Mouse (Mus musculus): Measurements from ENCODE around the gene Tmem238l. TPM values are rescaled to one million over a fixed set of nuclear protein-coding genes. Genes with fewer than 3 reads are reported as not detected.

The Tmem238l gene
- total RNA-seq, 1 experiment: not detected

DNA sequence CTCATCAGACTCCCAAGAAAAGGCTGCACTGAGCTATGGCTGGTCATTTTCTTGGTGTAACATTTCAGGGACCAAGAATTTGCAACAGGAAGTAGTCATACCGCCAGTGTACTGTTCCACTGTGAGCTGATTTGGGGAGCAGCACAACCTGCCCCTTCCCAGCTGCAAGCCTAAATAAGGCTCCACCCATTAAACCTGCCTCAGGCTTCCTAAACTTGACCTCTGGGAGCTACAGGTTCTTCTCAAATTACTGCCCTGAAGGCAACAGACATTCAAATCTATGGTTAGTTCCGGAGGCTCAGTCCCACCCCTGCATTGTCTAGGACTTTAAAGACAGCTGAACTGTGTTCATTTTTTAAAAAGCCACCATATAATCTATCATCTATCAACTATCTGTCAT, 36.4 kb upstream of the Tmem238l start:
- H3K36me3 ChIP-seq (ENCODE audit: control insufficient read depth, insufficient read depth, low read length, poor library complexity, severe bottlenecking): no peaks in the 10 kb centered on the region
- in situ Hi-C loops (cut with MboI; ENCODE audit: low sequenced_read_pairs in 2 of 2, unreplicated experiment in 2 of 2): loop anchor here in 1 of 2 experiments (5.0 kb wide), 1 partner anchor 62 kb away; no protein-coding TSS in a partner anchor
- no peaks in the 10 kb centered on the region for H3K9me3 ChIP-seq (ENCODE audit: control insufficient read depth, insufficient read depth, low read depth, low read length)
- H3K9ac ChIP-seq (ENCODE audit: insufficient read depth, low read depth, low read length, poor library complexity, severe bottlenecking): no peak overlapping the region
- peak overlapping the region; percentile 61; the same call in 1 of the 2 replicates for H3K27ac ChIP-seq (ENCODE audit: insufficient read depth, low read depth, low read length, poor library complexity, severe bottlenecking)
- TF ChIP-seq HCFC1 (IDR thresholded peaks at IDR 0.05; ENCODE audit: borderline replicate concordance, insufficient read depth, low read length) (no peak), MAFK (IDR thresholded peaks at IDR 0.05; ENCODE audit: insufficient read depth, low read depth, low read length) (no peak), ZC3H11A (IDR thresholded peaks at IDR 0.05; ENCODE audit: borderline replicate concordance, low read depth, low read length) (no peak), ZNF384 (IDR thresholded peaks at IDR 0.05; ENCODE audit: low read depth, low read length) (no peak), CHD2 (IDR thresholded peaks at IDR 0.05; ENCODE audit: low read depth, low read length) (no peak)
- peak; percentile 66 for DNase-seq (ENCODE audit: low read depth, low spot score)
- H3K4me1 ChIP-seq (ENCODE audit: control insufficient read depth in 2 of 2, insufficient read depth in 2 of 2, low read length in 2 of 2, poor library complexity in 1 of 2): peaks cover 8 to 30% of the 10 kb centered on the region in 2 experiments
- no peak overlapping the region for H3K4me3 ChIP-seq (ENCODE audit: insufficient read depth in 1 of 2, low read depth in 1 of 2, low read length in 2 of 2, poor library complexity in 1 of 2, severe bottlenecking in 1 of 2)

DNA sequence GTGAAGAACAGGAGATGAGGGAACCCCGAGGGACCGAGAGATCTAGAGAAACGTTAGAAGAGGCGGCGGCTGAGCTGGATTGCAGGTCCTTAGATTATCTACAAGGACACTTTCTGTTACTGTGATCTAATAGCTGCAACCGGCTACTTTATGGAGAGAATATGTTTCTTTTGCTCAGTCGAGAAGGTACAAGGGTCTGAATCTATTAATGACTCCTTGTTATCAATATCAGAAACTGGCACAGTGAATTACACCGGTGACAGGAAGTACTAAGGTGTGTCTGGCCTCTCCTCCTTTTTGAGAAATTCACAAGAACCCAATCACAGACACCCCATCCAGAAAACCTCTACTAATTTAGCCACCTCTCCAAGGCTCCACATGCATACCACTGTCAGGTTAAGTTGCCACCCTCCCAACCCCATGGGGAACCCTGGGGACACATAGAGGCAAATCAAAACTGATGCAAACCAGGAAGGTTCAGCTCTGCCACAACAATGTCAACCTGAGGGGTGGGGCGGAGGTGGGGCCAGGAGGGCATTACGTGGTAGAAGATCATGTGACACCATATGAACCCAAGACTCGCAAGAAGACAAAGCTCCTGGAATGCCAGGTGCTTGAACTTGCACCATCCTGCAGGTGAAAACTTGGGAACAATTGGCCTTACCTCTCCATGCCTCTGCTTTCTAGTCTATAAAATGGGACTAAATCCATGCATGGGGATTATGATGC, 32.2 kb upstream of the Tmem238l start:
- Histone ChIP-seq H3K27ac (ENCODE audit: insufficient read depth, low read depth, low read length, poor library complexity, severe bottlenecking) (no peak overlapping the region), H3K9me3 (ENCODE audit: control insufficient read depth, insufficient read depth, low read depth, low read length) (no peaks in the 10 kb centered on the region), H3K4me3 (ENCODE audit: insufficient read depth in 1 of 2, low read depth in 1 of 2, low read length in 2 of 2, poor library complexity in 1 of 2, severe bottlenecking in 1 of 2) (no peak overlapping the region), H3K9ac (ENCODE audit: insufficient read depth, low read depth, low read length, poor library complexity, severe bottlenecking) (no peak overlapping the region), H3K36me3 (ENCODE audit: control insufficient read depth, insufficient read depth, low read length, poor library complexity, severe bottlenecking) (no peaks in the 10 kb centered on the region), H3K4me1 (ENCODE audit: control insufficient read depth in 2 of 2, insufficient read depth in 2 of 2, low read length in 2 of 2, poor library complexity in 1 of 2) (peaks cover 5 to 30% of the 10 kb centered on the region in 2 experiments)
- DNase-seq (ENCODE audit: low read depth, low spot score): no peak
- in situ Hi-C loops (cut with MboI; ENCODE audit: low sequenced_read_pairs in 2 of 2, unreplicated experiment in 2 of 2): loop anchor here in 1 of 2 experiments (5.0 kb wide), 1 partner anchor 58 kb away; no protein-coding TSS in a partner anchor
- TF ChIP-seq ZC3H11A (IDR thresholded peaks at IDR 0.05; ENCODE audit: borderline replicate concordance, low read depth, low read length) (no peak), ZNF384 (IDR thresholded peaks at IDR 0.05; ENCODE audit: low read depth, low read length) (no peak), MAFK (IDR thresholded peaks at IDR 0.05; ENCODE audit: insufficient read depth, low read depth, low read length) (no peak), HCFC1 (IDR thresholded peaks at IDR 0.05; ENCODE audit: borderline replicate concordance, insufficient read depth, low read length) (no peak), CHD2 (IDR thresholded peaks at IDR 0.05; ENCODE audit: low read depth, low read length) (no peak)

DNA sequence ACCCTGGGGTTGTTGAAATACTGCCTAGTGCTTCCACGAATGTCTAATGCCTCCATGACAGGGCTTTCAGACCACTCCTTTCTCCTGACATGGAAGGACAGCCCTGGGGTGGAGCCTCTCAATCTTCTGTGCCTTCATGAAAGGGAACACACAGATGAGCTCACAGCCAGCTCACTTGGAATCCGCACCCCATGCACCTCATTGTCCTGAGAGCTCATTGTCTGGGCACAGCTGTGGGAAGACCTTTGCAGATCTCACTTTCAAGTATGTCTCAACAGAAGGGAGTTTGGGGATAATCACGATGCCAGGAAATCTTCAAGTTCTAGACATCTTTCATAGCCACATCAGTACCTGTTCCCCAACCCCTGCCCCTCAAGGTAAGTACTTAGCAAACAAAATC, 28.1 kb upstream of the Tmem238l start:
- no peaks in the 10 kb centered on the region for H3K36me3 ChIP-seq (ENCODE audit: control insufficient read depth, insufficient read depth, low read length, poor library complexity, severe bottlenecking)
- TF ChIP-seq CHD2 (IDR thresholded peaks at IDR 0.05; ENCODE audit: low read depth, low read length) (no peak), MAFK (IDR thresholded peaks at IDR 0.05; ENCODE audit: insufficient read depth, low read depth, low read length) (no peak)
- H3K27ac ChIP-seq (ENCODE audit: insufficient read depth, low read depth, low read length, poor library complexity, severe bottlenecking): no peak overlapping the region
- H3K4me3 ChIP-seq (ENCODE audit: insufficient read depth in 1 of 2, low read depth in 1 of 2, low read length in 2 of 2, poor library complexity in 1 of 2, severe bottlenecking in 1 of 2): no peak overlapping the region
- in situ Hi-C loops (cut with MboI; ENCODE audit: low sequenced_read_pairs in 2 of 2, unreplicated experiment in 2 of 2): no loop called here
- peaks cover 11 to 23% of the 10 kb centered on the region in 2 experiments for H3K4me1 ChIP-seq (ENCODE audit: control insufficient read depth in 2 of 2, insufficient read depth in 2 of 2, low read length in 2 of 2, poor library complexity in 1 of 2)
- H3K9me3 ChIP-seq (ENCODE audit: control insufficient read depth, insufficient read depth, low read depth, low read length): no peaks in the 10 kb centered on the region
- DNase-seq (ENCODE audit: low read depth, low spot score): no peak
- H3K9ac ChIP-seq (ENCODE audit: insufficient read depth, low read depth, low read length, poor library complexity, severe bottlenecking): no peak overlapping the region

DNA sequence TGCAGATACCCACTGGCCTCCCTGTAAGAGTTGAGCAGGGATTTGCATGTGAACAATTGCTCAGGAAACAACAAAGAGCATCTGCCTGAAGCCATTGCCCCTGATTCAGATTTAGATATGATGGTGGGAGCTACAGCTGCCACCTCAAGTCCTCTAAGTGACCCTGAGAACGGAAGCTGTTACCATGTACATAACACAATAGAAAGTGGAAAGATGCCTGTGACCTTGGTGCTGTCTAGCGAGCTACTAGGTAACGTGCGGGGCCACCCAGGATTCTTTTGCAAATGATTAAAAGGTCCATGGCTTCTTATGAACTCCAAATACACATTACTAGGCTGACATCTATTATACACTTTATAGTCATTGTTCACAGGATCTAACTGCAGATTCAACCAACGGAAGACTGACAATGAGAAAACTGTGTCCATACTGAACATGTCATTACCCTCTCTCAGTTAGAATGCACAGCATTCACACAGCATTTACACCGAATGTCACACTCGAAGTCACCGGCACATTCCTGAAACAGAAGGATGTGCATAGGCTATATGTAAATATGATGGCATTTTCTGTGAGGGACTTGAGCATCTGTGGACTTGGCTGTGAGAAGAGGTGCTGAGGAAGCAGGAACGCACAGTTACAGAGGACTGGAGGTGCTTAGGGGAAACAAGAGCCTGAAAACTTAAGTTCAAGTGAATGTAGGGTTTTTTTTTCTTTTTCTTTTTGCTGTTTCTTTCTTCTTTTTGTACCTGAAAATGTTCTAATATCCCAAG, 23.4 kb upstream of the Tmem238l start:
- Histone ChIP-seq H3K4me3 (ENCODE audit: insufficient read depth in 1 of 2, low read depth in 1 of 2, low read length in 2 of 2, poor library complexity in 1 of 2, severe bottlenecking in 1 of 2) (no peak overlapping the region), H3K27ac (ENCODE audit: insufficient read depth, low read depth, low read length, poor library complexity, severe bottlenecking) (peak overlapping the region; percentile 31; the same call in 1 of the 2 replicates), H3K9ac (ENCODE audit: insufficient read depth, low read depth, low read length, poor library complexity, severe bottlenecking) (no peak overlapping the region), H3K4me1 (ENCODE audit: control insufficient read depth in 2 of 2, insufficient read depth in 2 of 2, low read length in 2 of 2, poor library complexity in 1 of 2) (peaks cover 14 to 16% of the 10 kb centered on the region in 2 experiments), H3K36me3 (ENCODE audit: control insufficient read depth, insufficient read depth, low read length, poor library complexity, severe bottlenecking) (no peaks in the 10 kb centered on the region; the same call in 1 of the 2 replicates), H3K9me3 (ENCODE audit: control insufficient read depth, insufficient read depth, low read depth, low read length) (no peaks in the 10 kb centered on the region)
- TF ChIP-seq ZC3H11A (IDR thresholded peaks at IDR 0.05; ENCODE audit: borderline replicate concordance, low read depth, low read length): no peak
- no peak for TF ChIP-seq HCFC1 (IDR thresholded peaks at IDR 0.05; ENCODE audit: borderline replicate concordance, insufficient read depth, low read length)
- no peak for TF ChIP-seq CHD2 (IDR thresholded peaks at IDR 0.05; ENCODE audit: low read depth, low read length)
- no peak for TF ChIP-seq ZNF384 (IDR thresholded peaks at IDR 0.05; ENCODE audit: low read depth, low read length)
- TF ChIP-seq MAFK (IDR thresholded peaks at IDR 0.05; ENCODE audit: insufficient read depth, low read depth, low read length): no peak
- in situ Hi-C loops (cut with MboI; ENCODE audit: low sequenced_read_pairs in 2 of 2, unreplicated experiment in 2 of 2): no loop called here
- DNase-seq (ENCODE audit: low read depth, low spot score): no peak
